Mouse (Mus musculus) frontal cortex, postnatal 25 days (tissue): Measurements from ENCODE around the gene Ccdc73.
"Not testable (repeated sequence)": the region's sequence is repeated elsewhere in the genome, so short reads cannot be mapped to it uniquely, and the experiment has no call there.

ENCODE experiments used
- DNase-seq, 2 experiments: peaks; one replicate each; pipeline ENCODE4 v3.0.0; 2022; ENCODE audit warnings: low spot score in 2 of 2

The Ccdc73 gene

DNA sequence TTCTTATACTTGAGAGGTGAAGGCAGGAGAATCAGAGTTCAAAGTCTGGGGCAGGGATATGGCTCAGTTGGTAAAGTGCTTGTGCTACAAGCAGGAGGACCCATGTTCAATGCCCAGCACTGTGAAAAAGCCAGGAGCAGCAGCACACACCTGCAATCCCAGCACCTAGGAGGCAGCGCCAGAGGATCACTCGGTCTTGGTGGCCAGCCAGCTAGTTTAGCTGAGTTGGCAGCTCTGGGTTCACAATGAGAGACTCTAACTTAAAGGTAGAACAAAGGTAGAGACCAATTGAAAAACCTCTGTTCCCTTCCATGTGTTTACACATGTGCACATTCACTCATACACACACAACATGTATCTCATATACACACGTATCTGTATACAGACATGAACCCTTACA is 1.5 kb downstream of the Ccdc73 start:
- DNase-seq, result no peak

DNA sequence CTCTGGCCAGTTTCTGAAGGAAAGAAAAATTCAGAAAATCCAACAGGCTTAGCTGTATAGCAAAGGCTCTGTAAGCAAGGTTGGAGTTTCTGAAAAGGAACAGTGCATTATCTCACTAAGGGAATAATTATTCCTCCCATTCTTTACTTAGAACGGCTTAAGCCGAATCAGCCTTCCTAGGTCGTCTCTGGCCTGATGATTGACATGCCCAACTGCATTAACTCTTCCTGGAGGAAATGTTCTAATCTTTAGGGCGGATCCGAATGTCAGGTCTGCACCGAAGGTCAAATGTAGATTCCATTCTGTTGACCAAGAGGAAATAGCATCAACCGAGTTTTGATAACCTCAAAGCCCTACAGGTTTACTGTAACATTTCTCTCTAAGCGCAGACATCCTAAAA is 11.2 kb downstream of the Ccdc73 start:
- DNase-seq, result no peak

DNA sequence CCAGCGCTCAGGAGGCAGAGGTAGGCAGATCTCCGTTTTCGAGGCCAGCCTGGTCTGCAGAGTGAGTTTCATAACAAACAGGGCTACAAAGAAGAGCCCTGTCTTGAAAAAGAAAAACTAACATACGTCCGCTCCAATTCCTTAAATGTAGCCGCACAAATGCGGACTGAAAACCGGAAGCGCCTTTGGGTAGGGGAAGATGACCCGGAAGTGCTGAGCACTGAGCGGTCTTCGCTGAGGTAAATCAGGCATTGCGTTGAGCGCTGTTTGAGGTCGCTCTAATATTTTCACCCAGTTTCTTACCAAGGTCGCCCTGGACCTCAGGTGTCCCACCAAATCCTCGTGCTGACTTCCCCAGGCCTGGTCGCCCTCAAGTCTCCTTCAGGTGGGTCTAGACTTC is 18.5 kb downstream of the Ccdc73 start:
- DNase-seq, result no peak

DNA sequence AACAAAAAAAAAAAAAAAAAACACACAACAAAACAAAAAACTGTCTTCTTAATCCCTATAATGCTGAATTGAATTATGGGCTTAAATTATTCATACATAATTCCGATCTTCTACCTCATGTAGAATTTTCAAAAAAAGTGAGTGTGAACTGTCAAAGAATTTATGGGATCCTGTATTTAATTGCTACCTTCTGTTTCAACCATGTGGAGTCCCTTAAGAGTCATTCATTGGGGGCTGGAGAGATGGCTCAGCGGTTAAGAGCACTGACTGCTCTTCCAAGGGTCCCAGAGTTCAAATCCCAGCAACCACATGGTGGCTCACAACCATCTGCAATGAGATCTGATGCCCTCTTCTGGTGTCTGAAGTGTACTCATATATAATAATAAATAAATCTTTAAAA is 19.7 kb downstream of the Ccdc73 start:
- not testable (repeated sequence) for DNase-seq

DNA sequence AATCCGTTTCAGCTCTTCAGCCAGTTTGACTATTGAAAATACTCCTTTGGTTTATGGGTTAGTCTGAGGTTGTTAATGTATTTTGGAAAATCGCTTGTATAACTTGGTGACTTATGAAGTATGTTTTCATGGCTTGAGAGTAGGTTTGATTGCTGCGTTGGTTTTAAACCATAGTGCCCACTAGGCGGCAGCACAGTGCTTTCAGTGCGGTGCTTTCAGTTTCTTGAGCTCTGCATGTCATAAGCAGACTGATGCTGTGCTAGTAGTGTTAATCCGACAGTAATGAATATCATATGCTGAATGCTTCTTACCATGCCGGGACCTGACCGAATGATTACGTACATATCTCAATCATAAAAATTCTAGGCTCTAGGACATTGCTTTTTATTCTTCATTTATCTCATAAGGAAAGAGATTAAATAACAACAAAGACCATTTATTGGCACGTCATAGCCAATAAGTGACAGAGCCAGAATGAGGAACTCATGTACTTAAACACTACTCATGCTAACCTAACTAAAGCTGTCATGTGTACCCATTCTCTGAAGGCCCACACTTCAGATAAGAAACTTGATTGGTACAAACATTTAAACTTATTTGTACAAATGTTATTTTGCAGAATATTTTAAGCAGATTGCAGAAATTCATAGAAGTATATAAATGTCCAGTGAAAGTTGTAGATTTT is 20.4 kb downstream of the Ccdc73 start:
- DNase-seq, result peak; percentile 73 to 74

DNA sequence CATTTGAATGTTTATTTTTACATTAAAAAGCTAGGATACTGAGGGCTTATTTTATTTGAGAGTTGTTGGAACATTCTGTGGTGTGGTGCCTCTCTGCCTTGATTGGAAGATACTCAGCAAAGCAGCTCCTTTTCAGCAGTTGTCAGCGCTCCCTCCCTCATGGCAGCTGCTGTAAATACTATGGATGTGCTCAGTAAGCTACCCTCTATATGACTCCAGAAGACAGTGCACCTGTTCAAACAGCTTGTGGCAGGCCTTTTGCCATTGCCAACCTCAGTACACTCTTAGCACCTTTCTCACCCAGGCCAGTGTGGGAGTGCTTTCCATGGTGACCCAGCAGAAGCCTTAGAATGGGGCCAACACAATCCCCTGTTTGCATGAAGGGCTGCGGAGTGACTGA is 32.4 kb downstream of the Ccdc73 start:
- no peak for DNase-seq

DNA sequence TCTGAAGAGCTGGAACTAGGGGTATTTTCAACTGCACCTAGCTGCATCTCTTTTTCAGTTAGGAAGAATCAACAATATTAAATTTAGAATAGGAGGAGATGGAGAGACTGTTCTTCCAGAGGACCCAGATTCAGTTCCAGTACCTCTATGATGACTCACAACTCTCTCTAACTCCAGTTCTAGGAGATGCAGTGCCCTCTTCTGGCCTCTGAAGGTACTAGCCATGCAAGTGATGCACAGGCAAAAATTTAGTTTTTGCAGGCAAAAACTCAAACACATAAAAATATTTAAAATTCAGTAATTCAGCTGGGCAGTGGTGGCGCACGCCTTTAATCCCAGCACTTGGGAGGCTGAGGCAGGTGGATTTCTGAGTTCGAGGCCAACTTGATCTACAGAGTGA is 48.1 kb downstream of the Ccdc73 start:
- no peak for DNase-seq

DNA sequence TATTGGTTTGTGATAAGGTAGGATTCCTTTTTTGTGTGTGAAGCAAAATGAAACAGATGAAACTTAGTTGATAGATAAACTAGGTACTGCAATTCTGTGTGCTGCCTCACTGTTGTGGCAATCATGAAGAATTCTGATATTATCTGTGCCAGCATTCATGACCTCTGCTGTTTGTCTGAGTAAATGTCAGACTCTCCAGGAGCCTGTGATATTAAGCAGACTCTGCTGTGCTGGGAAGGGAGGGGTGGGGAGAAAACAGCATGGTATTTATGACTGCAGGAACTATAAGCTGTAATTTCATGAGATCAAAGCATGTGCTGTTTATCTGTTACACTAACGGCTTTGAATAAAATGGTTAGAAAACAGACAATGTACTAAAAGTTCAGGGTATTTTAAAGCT is 96.9 kb downstream of the Ccdc73 start:
- no peak for DNase-seq

DNA sequence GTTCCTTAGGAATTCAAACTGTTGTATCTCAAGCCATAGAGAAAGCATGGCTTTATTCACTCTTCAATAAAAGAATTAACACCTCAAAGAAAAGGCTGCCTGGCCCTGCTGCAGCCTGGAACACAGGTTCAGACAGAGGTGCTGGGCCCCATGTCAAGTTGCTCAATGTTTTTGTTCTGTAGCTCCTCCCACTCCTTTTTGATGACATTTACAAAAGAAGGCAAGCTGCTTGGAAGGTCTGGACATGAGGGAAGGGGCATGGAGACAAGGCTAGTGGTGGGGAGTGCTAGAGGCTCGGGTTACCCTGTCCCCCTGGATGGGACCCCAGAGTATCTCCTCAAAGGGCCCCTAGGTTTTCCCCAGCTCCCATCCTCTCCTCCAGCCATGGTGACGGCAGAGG is 114.1 kb downstream of the Ccdc73 start:
- no peak for DNase-seq

DNA sequence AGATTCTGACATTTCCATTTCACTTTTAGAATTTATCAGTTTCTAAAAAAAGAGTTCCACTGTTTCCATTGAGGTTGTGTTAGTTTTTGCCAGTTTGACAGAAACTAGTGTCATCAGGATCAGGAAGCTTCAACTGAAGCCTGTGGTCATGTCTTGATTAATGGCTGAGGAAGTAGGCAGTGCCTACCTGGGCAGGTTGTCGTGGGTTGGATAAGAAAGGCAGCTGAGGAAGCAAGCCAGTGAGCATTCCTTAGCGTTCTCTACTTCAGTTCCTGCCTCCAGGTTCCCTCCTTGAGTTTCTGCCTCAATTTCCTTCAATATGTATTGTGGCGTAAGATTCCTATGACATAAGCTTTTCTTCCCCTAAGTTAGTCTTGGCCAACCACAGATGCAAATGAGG is 118.2 kb downstream of the Ccdc73 start:
- DNase-seq, result no peak

DNA sequence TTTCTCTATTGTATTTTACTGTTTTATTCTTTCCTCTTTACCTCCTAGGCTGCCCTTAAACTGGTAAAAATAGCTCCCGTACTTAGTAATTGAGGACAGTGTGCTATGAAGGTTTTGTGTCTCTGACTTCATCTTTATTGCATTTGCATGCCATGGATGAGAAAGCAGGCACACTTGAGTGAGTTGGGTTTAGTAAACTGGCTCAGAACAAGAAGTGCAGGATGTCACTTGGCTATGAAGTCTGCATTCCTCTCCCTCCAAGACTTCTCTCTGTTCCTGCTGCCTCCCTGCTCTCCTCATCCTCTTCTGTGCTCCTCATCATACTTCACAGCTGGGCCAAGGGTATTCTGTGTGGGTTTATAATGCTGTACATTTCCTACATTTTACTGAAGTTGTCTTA is 121.4 kb downstream of the Ccdc73 start:
- DNase-seq, result no peak

DNA sequence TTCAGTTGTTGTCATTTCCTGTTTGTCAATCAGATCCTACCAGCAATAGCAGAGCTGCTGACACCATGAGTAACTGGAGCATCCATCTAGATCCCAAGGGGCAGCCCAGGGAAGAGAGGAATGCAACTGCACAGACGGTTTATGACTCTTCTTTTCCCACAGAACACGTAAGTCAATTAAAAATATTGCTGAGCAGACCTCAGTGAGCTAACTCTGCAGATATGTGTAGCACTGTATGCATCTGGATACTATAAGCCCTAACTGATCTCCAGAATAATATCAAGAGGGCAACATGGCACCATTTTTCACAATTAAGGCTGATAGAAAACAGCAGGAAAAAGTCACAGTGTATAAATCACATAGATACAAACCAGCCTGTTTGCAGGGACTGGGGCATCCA is 126.8 kb downstream of the Ccdc73 start:
- DNase-seq, result no peak

DNA sequence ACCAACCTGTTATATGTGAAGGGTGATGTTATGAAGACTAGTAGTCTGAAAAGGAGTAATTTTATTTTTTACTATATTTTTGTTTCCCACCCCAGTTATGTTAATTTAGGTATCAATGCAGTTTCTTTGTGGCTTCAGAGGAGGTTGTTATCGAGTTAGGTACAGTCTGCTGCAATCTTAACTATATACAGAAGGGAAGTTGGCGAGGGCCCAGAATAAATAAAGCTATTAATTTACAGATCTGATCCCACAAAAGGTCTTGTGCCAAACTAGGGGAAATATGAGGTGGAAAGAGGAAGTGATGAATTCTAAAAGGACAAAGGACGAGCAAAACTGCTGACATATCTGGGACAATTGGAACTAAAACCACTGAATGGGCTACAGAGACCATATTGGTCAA is 128.6 kb downstream of the Ccdc73 start:
- DNase-seq, result no peak

DNA sequence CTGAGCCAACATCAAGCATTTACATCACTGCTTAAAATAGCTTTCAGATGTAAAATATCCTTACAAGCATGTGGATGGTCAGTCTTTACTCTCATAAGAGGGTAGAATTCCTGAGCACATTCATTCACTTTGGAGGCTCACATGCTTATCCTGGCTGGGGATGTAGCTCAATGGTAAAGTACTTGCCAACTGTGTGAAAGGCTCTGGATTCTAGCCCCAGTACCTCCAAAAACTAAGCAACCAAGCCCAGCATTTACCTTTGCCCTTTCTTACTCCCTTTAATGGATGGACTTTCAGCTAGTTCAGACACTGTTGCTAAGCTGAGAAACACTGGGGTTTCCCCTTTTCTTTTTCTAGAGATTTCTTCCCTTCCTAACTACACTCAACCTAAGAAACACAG is 139.6 kb downstream of the Ccdc73 start:
- no peak for DNase-seq

DNA sequence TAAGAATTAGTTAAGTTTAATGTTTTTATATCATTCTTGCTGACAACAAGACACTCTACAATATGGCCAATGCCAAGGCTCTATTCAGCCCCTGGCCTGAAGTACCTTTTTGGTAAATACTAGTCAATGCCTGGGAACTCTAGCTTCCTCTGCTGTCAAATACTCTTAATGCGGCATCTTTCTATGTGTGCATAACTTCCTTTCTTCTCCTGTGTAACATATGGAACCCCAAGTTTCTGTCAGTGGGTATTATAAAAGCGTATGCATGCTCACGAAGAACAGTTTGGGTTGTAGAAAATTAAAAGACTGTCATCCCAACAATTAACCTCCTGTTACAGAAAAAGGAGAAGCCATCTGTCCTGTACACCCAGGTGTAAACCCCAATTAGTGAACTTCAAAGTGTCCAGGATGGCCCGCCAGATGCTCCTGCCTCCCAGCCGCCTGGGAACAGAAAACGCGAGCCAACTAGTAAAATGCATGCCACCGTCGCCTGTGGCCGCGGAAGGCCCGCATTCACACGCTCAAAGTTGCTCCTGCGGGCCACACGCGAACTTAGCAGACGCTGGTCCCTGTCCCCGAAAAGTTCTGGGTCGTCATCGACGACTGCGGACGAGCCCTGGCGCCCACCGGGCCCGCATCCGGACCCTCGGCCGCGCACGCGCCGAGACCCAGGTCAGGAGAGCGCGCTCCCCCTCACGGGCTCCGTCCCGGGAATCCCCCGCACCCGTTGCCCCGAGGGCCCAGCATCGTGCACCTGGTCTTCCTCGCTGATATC is 148.8 kb downstream of the Ccdc73 start:
- DNase-seq, result no peak

DNA sequence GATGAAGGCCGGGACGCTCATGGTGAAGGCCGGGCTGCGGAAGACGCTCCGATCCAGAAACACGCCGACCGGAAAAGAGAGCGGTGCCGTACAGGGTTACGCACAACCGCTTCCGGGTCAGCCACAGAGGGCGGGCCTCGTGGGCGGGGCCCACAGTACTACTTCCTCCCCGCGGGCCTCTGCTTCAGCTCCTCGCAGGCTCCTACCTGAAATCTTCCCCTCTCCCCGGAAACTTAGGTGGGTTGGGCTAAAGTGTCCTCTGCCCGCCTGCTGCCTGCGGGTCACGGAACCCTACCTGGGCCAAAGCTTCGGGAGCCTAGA is 149.3 kb downstream of the Ccdc73 start, which contains the start of gene Eif3m:
TSS of gene Eif3m (minus strand) at position 114 of the 321 bp plus-strand sequence.
- peak; percentile 88 to 90 for DNase-seq

DNA sequence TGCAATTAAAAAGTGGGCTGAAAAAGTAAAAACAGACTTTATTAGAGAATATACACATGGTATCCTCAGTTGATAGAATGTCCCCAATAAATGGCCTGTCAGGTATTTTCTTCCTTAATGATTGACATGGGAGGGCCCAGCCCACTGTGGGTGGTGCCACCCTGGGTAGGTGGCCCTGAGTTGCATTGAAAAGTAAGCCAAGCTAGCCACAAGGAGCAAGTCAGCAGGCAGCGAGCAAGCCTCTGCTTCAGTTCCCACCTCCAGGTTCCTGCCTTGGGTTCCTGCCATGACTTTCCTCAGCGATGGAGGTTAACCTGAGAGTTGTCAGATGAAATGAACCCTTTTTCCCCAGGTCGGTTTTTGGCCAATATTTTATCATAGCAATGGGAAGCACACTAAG is 150.2 kb downstream of the Ccdc73 start:
- DNase-seq, result no peak

DNA sequence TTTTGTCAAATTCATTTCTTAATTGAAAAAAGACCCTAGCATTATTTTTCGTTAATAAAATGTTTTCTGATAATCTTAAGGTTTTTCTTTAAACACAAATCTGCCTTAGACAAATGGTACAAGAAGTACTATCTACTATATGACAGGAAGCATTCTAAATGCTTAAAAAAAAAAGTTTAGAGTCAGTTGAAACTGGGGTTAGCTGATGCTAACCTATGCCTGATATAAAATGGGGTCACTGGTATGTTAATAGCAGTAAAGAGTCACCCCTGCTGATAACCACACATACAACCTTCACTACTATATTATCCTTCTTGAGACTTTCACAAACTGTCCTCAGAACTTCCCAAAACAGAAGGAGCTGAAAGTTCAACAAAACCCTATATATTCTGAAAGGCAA is 151.9 kb downstream of the Ccdc73 start:
- no peak for DNase-seq

DNA sequence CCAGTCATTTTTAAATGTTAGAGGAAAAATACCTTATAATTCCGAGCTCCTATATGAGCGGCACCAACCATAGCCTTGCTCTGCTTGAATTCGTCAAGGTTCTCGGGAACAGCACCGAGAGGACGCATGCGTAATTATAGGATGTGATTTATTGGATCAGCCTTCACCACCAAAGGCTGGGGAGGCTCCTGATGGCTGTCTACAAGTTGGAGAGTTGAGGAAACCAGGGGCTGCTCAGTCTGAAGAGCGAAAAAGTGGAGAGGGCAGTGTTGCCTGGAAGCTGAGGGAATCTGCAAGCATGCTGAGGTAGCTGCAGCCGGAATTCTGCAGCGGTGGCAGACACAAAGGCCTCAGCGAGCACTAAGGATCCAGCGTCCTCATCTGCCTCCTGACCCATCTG is 153.7 kb downstream of the Ccdc73 start:
- DNase-seq, result no peak

DNA sequence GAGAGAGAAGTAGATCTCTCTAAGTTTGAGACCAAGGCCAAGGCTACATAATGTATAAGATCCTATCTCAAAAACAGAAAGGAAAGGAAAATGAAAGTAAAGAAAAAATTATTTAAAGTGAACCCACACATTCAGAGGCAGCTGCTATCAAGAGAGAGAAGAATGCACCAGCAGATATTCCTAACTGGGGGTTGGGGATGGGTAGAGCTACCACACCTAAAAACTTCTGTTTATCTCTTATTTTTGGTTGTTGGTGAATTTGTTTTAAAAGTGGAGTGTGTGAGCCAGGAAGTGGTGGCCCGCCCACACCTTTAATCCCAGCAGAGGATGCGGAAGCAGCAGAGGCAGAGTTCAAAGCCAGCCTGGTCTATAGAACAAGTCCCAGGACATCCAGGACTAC is 154.2 kb downstream of the Ccdc73 start:
- no peak for DNase-seq

DNA sequence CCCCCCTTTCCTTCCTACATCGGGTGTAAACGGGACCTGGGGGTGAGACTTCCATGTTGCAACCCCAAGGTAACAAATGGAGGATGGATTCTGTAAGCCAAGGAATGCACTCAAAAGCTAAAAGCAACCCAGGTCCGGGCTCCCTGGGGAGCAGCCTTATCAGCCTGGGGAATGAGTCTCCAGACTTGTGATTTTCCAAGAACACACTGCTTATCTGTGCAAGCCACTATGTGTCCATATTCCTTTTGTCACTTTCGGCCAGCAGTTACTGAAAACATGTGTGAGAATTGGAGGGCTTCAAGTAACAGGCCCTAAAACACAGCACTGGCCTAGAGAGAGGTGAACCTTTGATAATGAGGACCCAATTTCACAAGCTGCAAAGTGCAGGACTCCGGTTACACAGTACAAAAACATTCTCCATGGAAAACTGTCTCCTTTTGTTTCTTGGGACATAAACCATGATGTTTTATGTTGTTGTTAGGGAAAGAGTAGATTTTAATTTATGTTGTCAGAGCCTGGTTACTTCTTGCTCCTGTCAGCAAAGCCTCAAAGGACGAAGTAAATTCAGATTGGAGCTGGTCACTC is 155.5 kb downstream of the Ccdc73 start:
- DNase-seq, result no peak

DNA sequence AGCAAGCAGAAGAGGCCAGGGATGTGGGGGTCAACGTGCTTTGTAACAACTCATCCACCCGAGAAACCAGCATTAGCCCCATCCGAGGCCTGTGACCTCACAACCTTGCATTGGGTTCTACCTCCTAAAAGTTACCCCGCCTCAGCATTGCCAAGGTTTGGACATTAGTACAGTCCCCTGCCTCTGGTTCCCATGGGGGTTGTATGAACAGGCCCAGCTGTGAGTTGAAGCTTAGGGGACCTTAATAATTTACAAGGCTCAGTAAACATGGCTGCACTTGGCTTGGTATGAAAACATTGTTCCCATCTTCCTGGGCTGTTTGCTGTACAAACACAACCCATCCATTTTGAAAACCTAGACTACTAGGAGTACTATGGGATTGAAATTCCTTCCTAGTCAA is 156.2 kb downstream of the Ccdc73 start:
- DNase-seq, result no peak

DNA sequence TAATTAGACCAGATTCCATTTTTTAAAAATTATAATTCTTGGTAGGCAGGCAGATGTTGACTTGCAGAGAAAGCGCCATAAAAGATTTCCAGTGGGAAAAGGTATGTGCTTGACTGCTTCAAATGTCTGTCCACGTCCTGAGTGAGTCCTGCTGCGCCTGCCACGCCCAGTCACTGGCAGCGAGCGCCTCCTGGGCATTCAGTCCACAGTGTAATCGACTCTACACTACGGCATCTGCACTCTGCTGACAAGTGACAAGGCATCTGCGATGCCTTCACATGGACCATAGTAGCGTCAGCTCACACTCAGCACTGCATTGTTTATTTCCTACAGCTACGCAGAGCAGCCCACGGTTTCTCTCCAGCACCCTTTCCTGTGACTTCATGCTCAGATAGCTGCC is 158.0 kb downstream of the Ccdc73 start:
- DNase-seq, result not testable (repeated sequence)
